ENCODE assay signal across 8 mouse cellular contexts in genomic region chr10:127739083-127739660, GRCm38 (mm10). TPM values are rescaled to one million over a fixed set of nuclear protein-coding genes. Genes with fewer than 3 reads are reported as not detected.
DNase-seq lines count a peak whose midpoint lies in the region; ATAC-seq and TF ChIP-seq lines count a peak whose summit lies in the region.

Gene Zbtb39, plus strand, starts transcription at chr10:127739538.

- TF ChIP-seq CTCF in stomach, postnatal 0 days (IDR thresholded peaks at IDR 0.05; ENCODE audit: low read depth), result peak; percentile 63

- peak within 1 kb of the TSS; percentile 72 for H3K4me3 ChIP-seq in erythroblast, embryonic 14.5 days (replicated peaks)
- H3K4me3 ChIP-seq in heart, embryonic 15.5 days, result peak within 1 kb of the TSS; percentile 93
- peak within 1 kb of the TSS; percentile 77 for H3K4me3 ChIP-seq in liver, embryonic 15.5 days (replicated peaks)
- H3K4me3 ChIP-seq in neural tube, embryonic 12.5 days, result peak within 1 kb of the TSS; percentile 99
- H3K4me3 ChIP-seq in stomach, postnatal 0 days (ENCODE audit: low read depth, low read length), result peak within 1 kb of the TSS; percentile 93

- DNase-seq in CD4-positive, CD25-positive, alpha-beta regulatory T cell, adult 2 months (ENCODE audit: low read depth, low spot score), result peak; percentile 88
- DNase-seq in brain, adult 2 months (ENCODE audit: low read depth, low spot score), result peak; percentile 74
- DNase-seq in kidney, postnatal 10 days, result peak; percentile 91
- DNase-seq in stomach, postnatal 0 days (ENCODE audit: low spot score), result peak; percentile 87

- peak within 1 kb of the TSS; percentile 96 for H3K9ac ChIP-seq in heart, embryonic 15.5 days
- peak within 1 kb of the TSS; percentile 77 for H3K9ac ChIP-seq in liver, embryonic 15.5 days
- H3K9ac ChIP-seq in neural tube, embryonic 12.5 days, result peak within 1 kb of the TSS; percentile 96
- H3K9ac ChIP-seq in stomach, postnatal 0 days (ENCODE audit: low read length), result peak within 1 kb of the TSS; percentile 96

- H3K4me1 ChIP-seq in erythroblast, embryonic 14.5 days (ENCODE audit: control insufficient read depth), result peaks cover 58% of the 10 kb centered on the region
- H3K4me1 ChIP-seq in heart, embryonic 15.5 days (replicated peaks), result peaks cover 20% of the 10 kb centered on the region
- H3K4me1 ChIP-seq in liver, embryonic 15.5 days (replicated peaks), result peaks cover 65% of the 10 kb centered on the region
- H3K4me1 ChIP-seq in neural tube, embryonic 12.5 days, result peaks cover 14% of the 10 kb centered on the region
- H3K4me1 ChIP-seq in stomach, postnatal 0 days (replicated peaks; ENCODE audit: control insufficient read depth, insufficient read depth), result no peaks in the 10 kb centered on the region

- H3K36me3 ChIP-seq in erythroblast, embryonic 14.5 days (ENCODE audit: control insufficient read depth), result peaks cover 32% of the 10 kb centered on the region
- peaks cover 28% of the 10 kb centered on the region for H3K36me3 ChIP-seq in heart, embryonic 15.5 days
- peaks cover 30% of the 10 kb centered on the region for H3K36me3 ChIP-seq in liver, embryonic 15.5 days (replicated peaks)
- peaks cover 29% of the 10 kb centered on the region for H3K36me3 ChIP-seq in neural tube, embryonic 12.5 days
- H3K36me3 ChIP-seq in stomach, postnatal 0 days (ENCODE audit: control insufficient read depth, insufficient read depth, low read length), result peaks cover 16% of the 10 kb centered on the region

- H3K27me3 ChIP-seq in erythroblast, embryonic 14.5 days (ENCODE audit: control insufficient read depth), result peaks cover 7% of the 10 kb centered on the region
- H3K27me3 ChIP-seq in heart, embryonic 15.5 days, result no peaks in the 10 kb centered on the region
- H3K27me3 ChIP-seq in liver, embryonic 15.5 days, result no peaks in the 10 kb centered on the region; the same call in 1 of the 2 replicates
- H3K27me3 ChIP-seq in neural tube, embryonic 12.5 days (replicated peaks), result no peaks in the 10 kb centered on the region
- no peaks in the 10 kb centered on the region for H3K27me3 ChIP-seq in stomach, postnatal 0 days (ENCODE audit: control insufficient read depth, insufficient read depth, low read length)

- TF ChIP-seq EP300 in stomach, postnatal 0 days (optimal IDR thresholded peaks at IDR 0.05), result no peak

- ATAC-seq in heart, embryonic 15.5 days (replicated peaks; ENCODE audit: insufficient number of reproducible peaks, insufficient read depth, low FRiP score, low read depth), result peak; percentile 84
- peak; percentile 70 for ATAC-seq in liver, embryonic 15.5 days (ENCODE audit: insufficient read depth)
- ATAC-seq in neural tube, embryonic 12.5 days (ENCODE audit: low FRiP score, low read depth), result peak; percentile 84
- ATAC-seq in stomach, postnatal 0 days (ENCODE audit: low FRiP score, low TSS enrichment), result peak; percentile 73

- H3K27ac ChIP-seq in heart, embryonic 15.5 days, result peak within 1 kb of the TSS; percentile 80
- peak within 1 kb of the TSS; percentile 79 for H3K27ac ChIP-seq in liver, embryonic 15.5 days (replicated peaks)
- peak within 1 kb of the TSS; percentile 50; the same call in 1 of the 2 replicates for H3K27ac ChIP-seq in neural tube, embryonic 12.5 days
- H3K27ac ChIP-seq in stomach, postnatal 0 days (replicated peaks), result peak within 1 kb of the TSS; percentile 94

- under 1% methylated on average over 47 of the region's 61 CpGs for WGBS in heart, embryonic 15.5 days
- under 1% methylated on average over 36 of the region's 61 CpGs for whole genome bisulfite sequencing in liver, embryonic 15.5 days (ENCODE audit: insufficient replicate concordance)
- 2% methylated on average over 37 of the region's 61 CpGs for WGBS in neural tube, embryonic 12.5 days
- 5% methylated on average over 9 of the region's 61 CpGs for WGBS in stomach, postnatal 0 days

- H3K4me2 ChIP-seq in heart, embryonic 15.5 days, result peak within 1 kb of the TSS; percentile 66
- H3K4me2 ChIP-seq in liver, embryonic 15.5 days, result peak within 1 kb of the TSS; percentile 83
- H3K4me2 ChIP-seq in neural tube, embryonic 12.5 days (replicated peaks), result peak within 1 kb of the TSS; percentile 84
- peak within 1 kb of the TSS; percentile 75 for H3K4me2 ChIP-seq in stomach, postnatal 0 days (replicated peaks; ENCODE audit: low read depth)

- peaks cover 29% of the 10 kb centered on the region for H3K9me3 ChIP-seq in erythroblast, embryonic 14.5 days (ENCODE audit: control insufficient read depth, low read length)
- no peaks in the 10 kb centered on the region for H3K9me3 ChIP-seq in heart, embryonic 15.5 days (replicated peaks)
- H3K9me3 ChIP-seq in liver, embryonic 15.5 days (replicated peaks), result no peaks in the 10 kb centered on the region
- H3K9me3 ChIP-seq in neural tube, embryonic 12.5 days, result no peaks in the 10 kb centered on the region
- H3K9me3 ChIP-seq in stomach, postnatal 0 days (ENCODE audit: control insufficient read depth, low read length), result no peaks in the 10 kb centered on the region

RNA-seq across cellular contexts. Expression of gene Zbtb39, which starts in this region (rescaled TPM):
- polyA plus RNA-seq in erythroblast, embryonic 14.5 days (2012), result 0.02 and 0.03 TPM in 2 replicates
- polyA plus RNA-seq in heart, embryonic 15.5 days (2015; fragmentation: Nextera tagmentation; extraction: Ambion mirVana), result 1.6 TPM in 2 replicates
- 0.82 and 0.97 TPM in 2 replicates for polyA plus RNA-seq in liver, embryonic 15.5 days (2015; fragmentation: Nextera tagmentation; extraction: Ambion mirVana)
- 4.9 and 5.5 TPM in 2 replicates for polyA plus RNA-seq in neural tube, embryonic 12.5 days (2016; fragmentation: Nextera tagmentation; extraction: Ambion mirVana)
- 1.4 and 1.6 TPM in 2 replicates for polyA plus RNA-seq in stomach, postnatal 0 days (2015; fragmentation: Nextera tagmentation; extraction: Ambion mirVana)

Comparison
In these comparisons a context has a peak if more than half of its experiments do, and no peak if none do; other contexts are left out.
1. Peak in every context shown above with its lines: DNase-seq, ATAC-seq, H3K4me3 ChIP-seq and H3K27ac ChIP-seq.
2. Peak in ATAC-seq, H3K4me3 ChIP-seq, H3K27ac ChIP-seq, H3K9ac ChIP-seq and H3K4me2 ChIP-seq in liver, embryonic 15.5 days; RNA of the gene not detected or under 1 TPM.